Mouse (Mus musculus) macrophage (primary cell): ENCODE measurements around the gene Zfp64. TPM values are rescaled to one million over a fixed set of nuclear protein-coding genes. Genes with fewer than 3 reads are reported as not detected.

Experiments
- H3K27ac ChIP-seq: fragments of 350-480 bp; formaldehyde crosslinking; 2 replicates; pipeline ENCODE4 v1.9.0; 2021
- H3K36me3 ChIP-seq: fragments of 350-480 bp; formaldehyde crosslinking; 2 replicates; pipeline ENCODE4 v1.9.0; 2021; ENCODE audit errors: inconsistent target
- H3K4me3 ChIP-seq: fragments of 350-480 bp; formaldehyde crosslinking; 2 replicates; pipeline ENCODE4 v1.9.0; 2021; ENCODE audit errors: inconsistent target
- H3K79me2 ChIP-seq: fragments of 350-480 bp; formaldehyde crosslinking; 2 replicates; pipeline ENCODE4 v1.9.0; 2021; ENCODE audit errors: inconsistent target
- WGBS: methylation state at CpG from one replicate; pipeline ENCODE4 v1.1.7; 2026; ENCODE audit warnings: inconsistent platforms; ENCODE audit not compliant: missing documents; 5-methylcytosine and 5-hydroxymethylcytosine counted together
- polyA plus RNA-seq: library from polyadenylated mRNA; stranded (reverse); fragments of 250-400 nt; gene quantifications from 3 replicates; pipeline ENCODE4 v1.2.4, GENCODE M21; 2018; ENCODE audit warnings: inconsistent platforms

The Zfp64 gene
- polyA plus RNA-seq, 1 experiment from 2014 or later = 10.5 TPM

- no peaks in the 10 kb centered on the region for H3K36me3 ChIP-seq
- no peaks in the 10 kb centered on the region for H3K79me2 ChIP-seq
- 91% methylated on average over 7 of the region's 7 CpGs for WGBS
- no peak overlapping the region for H3K27ac ChIP-seq
- no peak overlapping the region for H3K4me3 ChIP-seq
Measured at GRCm38 (mm10) chr2:168897906-168898305, 57.5 kb downstream of the Zfp64 start.

GRCm38 (mm10) chr2:168895531-168895930 is 59.9 kb downstream of the Zfp64 start:
- H3K79me2 ChIP-seq = no peaks in the 10 kb centered on the region
- no peak overlapping the region for H3K27ac ChIP-seq
- H3K36me3 ChIP-seq = no peaks in the 10 kb centered on the region
- 90% methylated on average over 8 of the region's 8 CpGs for WGBS
- H3K4me3 ChIP-seq = no peak overlapping the region

- Histone ChIP-seq H3K27ac (no peak overlapping the region), H3K4me3 (no peak overlapping the region), H3K36me3 (no peaks in the 10 kb centered on the region), H3K79me2 (no peaks in the 10 kb centered on the region)
- 79% methylated on average over 3 of the region's 7 CpGs for WGBS
Measured at GRCm38 (mm10) chr2:168894738-168895137, 60.6 kb downstream of the Zfp64 start.

- H3K27ac ChIP-seq = no peak overlapping the region
- no peak overlapping the region for H3K4me3 ChIP-seq
- no peaks in the 10 kb centered on the region for H3K36me3 ChIP-seq
- H3K79me2 ChIP-seq = no peaks in the 10 kb centered on the region
- WGBS = 96% methylated on average over 2 of the region's 2 CpGs
Measured at GRCm38 (mm10) chr2:168892057-168892456, 63.3 kb downstream of the Zfp64 start.

- 52% methylated on average over 8 of the region's 8 CpGs for WGBS
- Histone ChIP-seq H3K27ac (no peak overlapping the region), H3K36me3 (no peaks in the 10 kb centered on the region), H3K4me3 (no peak overlapping the region), H3K79me2 (no peaks in the 10 kb centered on the region)
Measured at GRCm38 (mm10) chr2:168884641-168885040, 70.7 kb downstream of the Zfp64 start.

- Histone ChIP-seq H3K79me2 (no peaks in the 10 kb centered on the region), H3K36me3 (no peaks in the 10 kb centered on the region), H3K27ac (no peak overlapping the region), H3K4me3 (no peak overlapping the region)
- 0% methylated on average over 1 of the region's 1 CpGs for WGBS
Measured at GRCm38 (mm10) chr2:168882997-168883396, 72.4 kb downstream of the Zfp64 start.

GRCm38 (mm10) chr2:168881927-168882326 is 73.5 kb downstream of the Zfp64 start:
- Histone ChIP-seq H3K36me3 (no peaks in the 10 kb centered on the region), H3K79me2 (no peaks in the 10 kb centered on the region), H3K27ac (no peak overlapping the region), H3K4me3 (no peak overlapping the region)
- 72% methylated on average over 5 of the region's 5 CpGs for WGBS

- Histone ChIP-seq H3K36me3 (no peaks in the 10 kb centered on the region), H3K27ac (no peak overlapping the region), H3K79me2 (no peaks in the 10 kb centered on the region), H3K4me3 (no peak overlapping the region)
- 87% methylated on average over 10 of the region's 10 CpGs for WGBS
Measured at GRCm38 (mm10) chr2:168879573-168879972, 75.8 kb downstream of the Zfp64 start.

GRCm38 (mm10) chr2:168878708-168879107 is 76.7 kb downstream of the Zfp64 start:
- H3K36me3 ChIP-seq = no peaks in the 10 kb centered on the region
- H3K4me3 ChIP-seq = no peak overlapping the region
- no peaks in the 10 kb centered on the region for H3K79me2 ChIP-seq
- no peak overlapping the region for H3K27ac ChIP-seq
- 98% methylated on average over 8 of the region's 8 CpGs for WGBS

GRCm38 (mm10) chr2:168878158-168878557 is 77.2 kb downstream of the Zfp64 start:
- H3K79me2 ChIP-seq = no peaks in the 10 kb centered on the region
- no peak overlapping the region for H3K27ac ChIP-seq
- WGBS = 71% methylated on average over 4 of the region's 4 CpGs
- no peak overlapping the region for H3K4me3 ChIP-seq
- no peaks in the 10 kb centered on the region for H3K36me3 ChIP-seq

- Histone ChIP-seq H3K27ac (no peak overlapping the region), H3K4me3 (no peak overlapping the region), H3K79me2 (no peaks in the 10 kb centered on the region), H3K36me3 (no peaks in the 10 kb centered on the region)
- WGBS = 90% methylated on average over 10 of the region's 10 CpGs
Measured at GRCm38 (mm10) chr2:168876631-168877030, 78.8 kb downstream of the Zfp64 start.

GRCm38 (mm10) chr2:168874498-168874897 is 80.9 kb downstream of the Zfp64 start:
- H3K79me2 ChIP-seq = no peaks in the 10 kb centered on the region
- no peaks in the 10 kb centered on the region for H3K36me3 ChIP-seq
- H3K27ac ChIP-seq = no peak overlapping the region
- H3K4me3 ChIP-seq = no peak overlapping the region
- WGBS = 86% methylated on average over 6 of the region's 6 CpGs

- Histone ChIP-seq H3K4me3 (no peak overlapping the region), H3K36me3 (no peaks in the 10 kb centered on the region), H3K79me2 (no peaks in the 10 kb centered on the region), H3K27ac (no peak overlapping the region)
- 73% methylated on average over 22 of the region's 22 CpGs for WGBS
Measured at GRCm38 (mm10) chr2:168871767-168872511, 83.4 kb downstream of the Zfp64 start.

- H3K27ac ChIP-seq = no peak overlapping the region
- no peaks in the 10 kb centered on the region for H3K79me2 ChIP-seq
- WGBS = 74% methylated on average over 4 of the region's 4 CpGs
- no peak overlapping the region for H3K4me3 ChIP-seq
- no peaks in the 10 kb centered on the region for H3K36me3 ChIP-seq
Measured at GRCm38 (mm10) chr2:168870480-168870879, 84.9 kb downstream of the Zfp64 start.

GRCm38 (mm10) chr2:168866942-168867341 is 88.4 kb downstream of the Zfp64 start:
- Histone ChIP-seq H3K4me3 (no peak overlapping the region), H3K79me2 (no peaks in the 10 kb centered on the region), H3K36me3 (no peaks in the 10 kb centered on the region), H3K27ac (no peak overlapping the region)
- 81% methylated on average over 8 of the region's 8 CpGs for WGBS

GRCm38 (mm10) chr2:168866436-168866835 is 89.0 kb downstream of the Zfp64 start:
- no peaks in the 10 kb centered on the region for H3K79me2 ChIP-seq
- no peaks in the 10 kb centered on the region for H3K36me3 ChIP-seq
- H3K4me3 ChIP-seq = no peak overlapping the region
- WGBS = 79% methylated on average over 10 of the region's 10 CpGs
- no peak overlapping the region for H3K27ac ChIP-seq
